Mouse (Mus musculus): Measurements from ENCODE around the gene Casp8.
"Not testable (repeated sequence)": the region's sequence is repeated elsewhere in the genome, so short reads cannot be mapped to it uniquely, and the experiment has no call there.

Gene Casp8

DNA sequence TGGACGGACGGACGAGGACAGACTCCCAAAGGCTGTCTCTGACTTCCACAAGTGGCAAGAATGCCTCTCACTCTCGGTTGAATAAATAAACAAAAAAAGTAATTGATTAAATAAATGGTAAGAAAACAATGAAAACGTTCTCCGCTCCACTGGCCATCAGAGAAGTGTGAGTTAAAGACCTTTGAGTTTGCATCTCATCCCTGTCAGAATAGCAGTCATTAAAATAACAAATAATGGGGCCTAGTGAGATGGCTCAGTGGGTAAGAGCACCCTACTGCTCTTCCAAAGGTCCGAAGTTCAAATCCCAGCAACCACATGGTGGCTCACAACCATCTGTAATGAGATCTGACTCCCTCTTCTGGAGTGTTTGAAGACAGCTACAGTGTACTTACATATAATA, 5.5 kb downstream of the Casp8 start:
- not testable (repeated sequence) for DNase-seq (ENCODE audit: low read depth, low spot score)

DNA sequence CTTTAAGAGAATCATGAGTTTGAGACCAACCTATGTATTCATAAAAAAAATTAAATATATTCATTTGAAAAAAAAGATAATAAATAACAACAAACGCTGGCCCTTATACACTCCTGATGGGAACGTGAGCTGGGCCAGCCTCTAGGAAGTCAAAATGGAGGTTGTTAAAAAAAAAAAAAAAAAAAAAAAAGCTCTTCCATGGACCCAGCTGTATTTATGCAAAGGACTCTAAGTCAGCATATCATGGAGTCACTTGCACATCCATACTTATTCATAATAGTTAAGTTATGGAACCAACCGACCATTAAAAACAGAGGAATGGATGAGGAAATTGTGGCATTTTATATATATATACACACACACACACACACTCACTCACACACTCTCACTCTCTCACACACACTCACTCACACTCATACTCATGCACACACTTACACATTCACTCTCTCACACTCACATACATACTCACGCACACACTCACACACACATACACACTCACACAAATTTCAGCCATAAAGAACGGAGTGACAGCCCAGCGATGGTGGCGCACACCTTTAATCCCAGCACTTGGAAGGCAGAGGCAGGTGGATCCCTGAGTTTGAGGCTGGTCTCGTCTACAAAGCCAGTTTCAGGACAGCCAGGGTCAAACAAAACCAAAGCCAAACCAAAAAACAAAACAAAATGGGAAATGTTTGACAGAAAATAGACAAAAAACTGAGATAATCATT, 6.5 kb downstream of the Casp8 start:
- no peak for DNase-seq (ENCODE audit: low read depth, low spot score)

DNA sequence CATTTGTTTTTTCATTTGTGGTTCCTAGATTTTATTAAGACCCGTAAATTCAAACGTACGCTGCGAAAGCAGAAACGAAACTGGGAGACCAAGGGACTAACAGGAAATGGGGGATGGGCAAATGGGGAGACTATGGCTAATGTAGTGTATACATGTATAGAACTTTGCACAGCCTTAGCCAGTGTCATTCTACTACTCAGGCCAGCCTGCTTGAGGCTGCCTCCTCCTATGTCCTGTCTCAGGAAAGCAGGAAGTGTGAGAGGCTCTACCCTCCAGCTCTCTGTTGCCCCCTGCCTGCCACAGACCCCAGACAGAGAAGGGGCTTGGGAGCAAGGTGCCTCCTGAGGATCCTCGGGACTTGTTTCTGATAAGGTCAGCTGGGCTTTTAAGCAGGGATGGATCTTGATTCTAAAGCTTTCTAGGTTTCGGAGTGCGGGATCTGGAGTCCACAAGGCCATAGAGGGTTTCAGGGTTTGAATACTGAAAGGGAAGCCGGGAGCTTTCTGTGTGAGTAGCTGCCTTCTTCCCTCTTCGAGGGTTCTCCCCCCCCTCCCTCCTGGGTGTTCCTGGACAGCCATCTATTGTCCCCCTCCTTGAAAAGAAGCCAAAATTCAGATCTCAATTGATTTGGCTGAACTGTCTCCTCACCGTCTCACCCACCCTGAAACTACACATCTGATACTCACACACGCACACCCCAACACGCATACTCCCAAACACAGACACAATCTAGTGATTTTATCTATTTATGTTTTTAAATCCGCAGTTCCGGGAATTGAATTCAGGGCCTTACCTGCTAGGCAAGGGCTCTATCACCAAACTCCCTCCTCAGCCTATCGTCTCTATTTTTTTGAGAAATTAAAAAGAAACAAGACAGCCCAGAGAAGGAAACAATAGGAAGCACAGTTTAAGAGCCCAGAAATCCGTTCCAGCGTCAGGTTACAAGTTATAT, 7.4 kb downstream of the Casp8 start:
- DNase-seq (ENCODE audit: low read depth, low spot score), result no peak

DNA sequence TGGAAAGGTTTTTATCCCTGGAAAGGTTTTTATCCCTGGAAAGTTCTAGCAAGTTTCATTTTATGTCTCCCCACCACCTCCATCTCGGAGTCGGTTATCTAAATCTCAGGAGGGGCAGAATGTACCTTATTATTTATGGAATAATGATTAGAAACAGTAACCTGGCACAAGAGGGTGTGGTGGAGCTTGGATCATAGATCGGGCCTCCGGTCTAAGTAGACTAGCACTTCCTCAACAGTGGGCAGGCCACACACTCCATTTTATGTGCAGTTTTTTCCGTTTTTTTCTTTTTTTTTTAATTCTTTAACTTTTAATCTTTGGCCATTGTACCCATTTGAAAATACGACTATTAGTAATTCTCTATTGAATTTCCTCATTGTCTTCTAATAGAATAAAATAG, 8.4 kb downstream of the Casp8 start:
- DNase-seq (ENCODE audit: low read depth, low spot score), result no peak

DNA sequence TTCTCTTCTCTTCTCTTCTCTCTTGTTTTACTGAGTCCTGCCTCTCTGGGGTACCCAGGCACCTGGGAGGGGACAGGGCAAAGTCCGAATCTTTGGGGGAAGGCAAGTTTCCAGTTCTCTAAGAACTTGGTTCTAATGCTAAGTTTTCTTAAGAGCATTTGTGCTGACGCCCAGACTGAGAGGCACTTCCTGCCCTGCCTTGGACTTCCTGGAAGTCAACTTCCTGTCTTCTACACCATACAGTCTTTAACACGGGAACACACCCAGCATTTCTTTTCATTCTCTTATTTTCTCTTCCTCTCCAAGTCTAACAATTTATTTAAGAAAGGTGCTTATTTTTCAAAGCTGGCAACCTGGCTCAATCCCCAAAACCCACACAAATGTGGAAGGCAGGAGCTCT, 11.5 kb downstream of the Casp8 start:
- no peak for DNase-seq (ENCODE audit: low read depth, low spot score)

DNA sequence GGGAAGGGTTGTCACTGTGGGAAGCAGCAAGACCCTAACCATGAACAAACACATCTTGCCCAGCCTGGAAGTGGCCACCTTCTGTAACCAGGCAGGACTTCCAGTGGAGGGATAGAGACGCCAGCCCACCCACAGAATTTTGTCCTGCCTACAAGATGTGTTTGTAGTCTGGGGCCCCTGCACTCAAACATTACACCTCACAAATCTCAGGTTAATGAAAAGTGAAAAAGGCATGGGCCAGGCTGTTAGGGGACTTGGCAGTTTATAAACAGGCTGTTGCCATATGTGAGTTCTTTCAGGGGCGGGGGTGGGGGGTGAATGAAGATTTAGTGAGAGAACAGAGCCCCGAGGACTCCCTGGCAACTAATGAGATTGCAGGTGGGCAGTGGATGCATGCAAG, 31.1 kb downstream of the Casp8 start:
- DNase-seq (ENCODE audit: low read depth, low spot score), result no peak

DNA sequence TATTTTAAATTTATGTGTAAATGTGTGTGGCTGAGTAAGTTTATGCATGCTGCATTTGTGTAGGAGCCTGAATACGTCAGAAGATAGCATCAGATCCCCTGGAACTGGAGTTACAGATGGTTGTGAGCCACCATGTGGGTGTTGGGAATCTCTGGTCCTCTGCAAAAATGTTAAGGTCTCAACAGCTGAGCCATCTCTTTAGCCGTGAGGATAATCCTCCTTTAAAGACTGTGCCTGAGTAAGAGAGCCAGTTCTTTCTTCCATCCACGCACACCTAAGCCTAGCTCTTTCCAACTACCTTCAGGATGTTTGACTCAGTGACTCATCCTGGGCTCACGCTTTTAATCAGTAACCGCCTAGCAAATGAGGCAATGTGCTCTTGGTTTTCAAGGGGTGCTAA, 35.6 kb downstream of the Casp8 start:
- peak; percentile 57 for DNase-seq (ENCODE audit: low read depth, low spot score)

DNA sequence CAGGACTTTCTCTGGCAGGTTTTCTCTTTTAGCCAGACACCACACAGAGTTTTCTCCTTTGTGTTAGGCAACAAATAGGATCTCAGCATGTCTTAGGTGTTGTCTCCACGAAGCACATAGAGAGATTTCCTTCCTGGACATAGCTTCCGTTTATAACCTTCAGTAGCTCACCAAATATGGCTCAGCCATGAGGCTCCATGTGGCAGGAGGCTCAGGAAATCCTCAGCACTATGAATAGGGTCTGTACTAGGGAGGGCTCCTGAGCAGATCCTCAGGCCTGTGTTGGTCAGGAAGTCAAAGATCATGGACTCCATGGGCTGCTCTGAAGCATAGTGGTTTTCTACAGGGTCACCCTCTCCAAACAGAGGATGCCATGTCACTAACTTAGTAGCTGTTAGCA, 37.0 kb downstream of the Casp8 start:
- no peak for DNase-seq (ENCODE audit: low read depth, low spot score)

DNA sequence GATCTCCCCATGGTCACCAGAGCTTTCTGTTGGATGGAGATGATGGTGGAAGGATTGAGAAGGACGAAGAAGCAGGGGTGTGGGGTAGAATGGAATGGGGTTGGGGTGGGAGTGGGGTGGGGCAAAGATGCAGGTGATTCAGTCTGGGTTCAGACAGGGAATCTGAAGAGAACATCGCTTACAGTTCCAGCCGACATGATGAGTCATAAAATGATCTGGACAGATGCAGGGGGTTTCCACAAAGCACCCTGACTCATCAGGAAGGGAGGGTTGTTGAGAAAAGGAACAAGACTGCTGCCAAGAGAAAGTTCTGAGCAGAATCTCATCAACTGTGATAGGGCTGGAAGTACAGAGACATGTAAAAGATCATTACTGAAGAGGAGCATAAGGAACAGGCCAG, 61.6 kb downstream of the Casp8 start:
- peak; percentile 9 for DNase-seq (ENCODE audit: low read depth, low spot score)

DNA sequence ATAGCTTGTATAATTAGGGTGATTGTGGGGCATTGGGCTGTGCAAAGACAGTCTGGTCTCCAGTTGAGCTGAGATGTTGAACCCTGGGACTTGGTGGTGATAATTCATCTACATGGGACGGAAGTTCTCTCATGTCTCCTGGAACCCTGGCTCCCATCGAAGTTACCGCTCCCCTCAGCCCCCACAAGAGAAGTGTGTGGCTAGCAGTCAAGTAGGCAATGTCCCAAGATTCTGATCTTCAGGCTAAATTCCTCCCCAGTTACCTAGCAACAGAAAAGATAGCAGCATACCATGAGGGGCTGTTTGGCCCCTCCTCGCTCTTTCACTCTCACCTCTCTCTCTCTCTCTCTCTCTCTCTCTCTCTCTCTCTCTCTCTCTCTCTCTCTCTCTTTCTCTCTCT, 64.0 kb downstream of the Casp8 start:
- DNase-seq (ENCODE audit: low read depth, low spot score), result not testable (repeated sequence)

DNA sequence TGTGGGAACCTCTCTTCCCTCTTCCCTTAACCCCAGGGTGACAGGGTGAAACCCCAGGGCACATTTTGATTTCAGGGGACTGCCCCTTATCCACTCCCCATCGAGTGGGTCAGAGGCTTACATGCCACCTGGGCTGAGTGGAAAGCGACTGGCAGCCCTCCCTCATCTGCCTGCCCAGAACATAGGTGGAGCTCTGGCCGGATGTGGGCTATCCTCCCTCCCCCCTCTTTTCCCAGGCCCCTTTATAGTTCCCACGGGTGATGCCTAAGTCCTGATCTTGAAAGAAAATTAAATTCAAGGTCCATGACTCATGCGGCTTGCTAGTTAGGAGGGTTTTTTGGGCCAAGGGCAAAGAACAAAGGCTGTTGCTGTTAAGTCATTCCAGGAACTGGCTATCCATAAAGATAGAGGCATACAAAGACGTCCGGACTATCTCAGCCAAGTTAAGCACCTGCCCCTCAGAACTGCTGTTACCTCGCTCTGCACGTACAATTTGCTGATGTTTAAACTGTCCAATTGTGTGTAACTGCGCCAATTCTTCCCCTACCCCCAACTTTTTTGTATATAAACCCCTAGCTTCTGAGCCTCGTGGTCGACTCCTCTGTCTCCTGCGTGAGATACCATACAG, 64.7 kb downstream of the Casp8 start:
- not testable (repeated sequence) for DNase-seq (ENCODE audit: low read depth, low spot score)

DNA sequence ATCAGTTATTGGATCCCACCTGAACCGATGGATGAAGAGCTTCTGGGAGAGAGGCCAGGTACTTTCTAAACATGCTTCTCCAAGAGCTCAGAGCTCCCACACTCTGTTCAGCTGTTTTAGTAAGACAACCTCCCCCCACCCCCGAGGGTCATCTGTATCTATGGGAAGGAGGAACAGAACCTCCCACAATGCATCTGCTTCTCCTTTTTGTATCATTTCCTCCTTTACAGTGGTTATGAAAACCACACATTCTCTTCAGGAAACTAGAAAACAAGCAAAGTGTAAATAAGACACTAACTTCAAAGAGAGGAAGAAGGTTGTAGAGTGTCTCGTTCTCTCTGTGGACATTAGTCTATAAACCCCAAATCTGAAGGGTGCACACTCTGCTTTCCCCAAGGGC, 65.4 kb downstream of the Casp8 start:
- not testable (repeated sequence) for DNase-seq (ENCODE audit: low read depth, low spot score)

DNA sequence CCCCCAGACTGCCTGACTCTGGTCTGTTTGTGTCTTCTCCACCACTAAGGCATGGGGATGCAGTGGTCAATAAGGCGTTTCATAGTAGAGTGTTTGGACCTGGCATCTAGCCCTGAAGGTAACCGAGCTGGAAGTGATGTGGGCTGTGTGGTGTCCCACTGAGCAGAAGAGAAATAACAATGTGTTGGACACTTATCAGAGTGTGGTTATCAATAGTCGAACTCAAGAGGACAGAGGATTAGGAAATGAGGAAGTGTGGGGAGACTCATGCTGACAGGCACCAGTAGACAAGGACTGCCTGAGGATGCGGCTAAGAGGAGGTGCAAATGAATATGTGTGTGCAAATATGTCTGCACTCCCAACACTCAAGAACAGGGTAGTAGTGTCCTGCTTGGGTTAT, 81.3 kb downstream of the Casp8 start:
- DNase-seq (ENCODE audit: low read depth, low spot score), result not testable (repeated sequence)

DNA sequence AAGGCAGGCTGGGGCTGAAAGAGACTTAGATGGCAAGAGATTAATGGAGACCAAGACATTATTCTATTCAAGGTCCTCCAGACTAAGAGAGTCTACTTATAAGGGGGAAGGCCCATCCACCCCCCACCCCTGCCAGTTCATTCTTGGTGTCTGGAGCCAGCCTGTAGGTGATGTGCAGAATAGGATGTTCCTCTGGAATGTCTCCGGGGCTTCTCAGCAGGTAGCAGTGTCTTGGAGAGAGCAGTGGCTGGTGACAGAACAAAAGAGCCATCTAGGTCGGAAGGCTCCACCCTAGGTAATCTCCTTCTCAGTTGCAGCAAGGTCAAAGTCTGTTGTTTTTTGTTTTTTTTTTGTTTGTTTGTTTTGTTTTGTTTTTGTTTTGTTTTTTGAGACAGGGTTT, 84.1 kb downstream of the Casp8 start:
- not testable (repeated sequence) for DNase-seq (ENCODE audit: low read depth, low spot score)

DNA sequence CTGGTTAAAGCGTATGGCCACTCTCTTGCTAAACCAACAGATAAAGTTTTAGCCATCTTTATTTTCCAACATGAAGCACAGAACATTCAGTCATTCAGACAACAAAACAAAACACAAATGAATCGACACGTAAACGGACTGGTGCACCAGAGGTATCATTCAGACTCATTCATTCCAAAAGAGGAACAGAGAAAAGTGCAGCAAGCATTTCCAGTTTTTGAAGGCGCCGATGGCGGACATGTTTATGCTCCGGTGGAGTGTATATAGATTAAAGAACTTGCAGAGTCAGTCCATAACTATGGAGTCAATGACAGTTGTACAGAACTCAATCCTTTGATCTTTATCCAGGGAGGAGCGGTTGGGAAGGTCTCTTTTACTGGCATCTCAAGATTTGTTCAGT, 88.1 kb downstream of the Casp8 start:
- not testable (repeated sequence) for DNase-seq (ENCODE audit: low read depth, low spot score)

DNA sequence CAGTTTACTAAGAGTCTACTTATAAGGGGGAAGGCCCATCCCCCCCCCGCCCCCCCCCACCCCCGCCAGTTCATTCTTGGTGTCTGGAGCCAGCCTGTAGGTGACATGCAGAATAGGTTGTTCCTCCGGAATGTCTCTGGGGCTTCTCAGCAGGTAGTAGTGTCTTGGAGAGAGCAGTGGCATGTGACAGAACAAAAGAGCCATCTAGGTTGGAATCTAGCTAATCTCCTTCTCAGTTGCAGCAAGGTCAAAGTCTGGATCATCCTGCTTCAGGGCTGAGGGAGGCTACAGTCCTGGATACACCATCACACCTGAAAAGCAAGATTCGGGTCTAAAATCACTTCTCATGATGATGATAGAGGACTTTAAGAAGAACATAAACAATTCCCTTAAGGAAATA, 90.5 kb downstream of the Casp8 start:
- DNase-seq (ENCODE audit: low read depth, low spot score), result no peak

DNA sequence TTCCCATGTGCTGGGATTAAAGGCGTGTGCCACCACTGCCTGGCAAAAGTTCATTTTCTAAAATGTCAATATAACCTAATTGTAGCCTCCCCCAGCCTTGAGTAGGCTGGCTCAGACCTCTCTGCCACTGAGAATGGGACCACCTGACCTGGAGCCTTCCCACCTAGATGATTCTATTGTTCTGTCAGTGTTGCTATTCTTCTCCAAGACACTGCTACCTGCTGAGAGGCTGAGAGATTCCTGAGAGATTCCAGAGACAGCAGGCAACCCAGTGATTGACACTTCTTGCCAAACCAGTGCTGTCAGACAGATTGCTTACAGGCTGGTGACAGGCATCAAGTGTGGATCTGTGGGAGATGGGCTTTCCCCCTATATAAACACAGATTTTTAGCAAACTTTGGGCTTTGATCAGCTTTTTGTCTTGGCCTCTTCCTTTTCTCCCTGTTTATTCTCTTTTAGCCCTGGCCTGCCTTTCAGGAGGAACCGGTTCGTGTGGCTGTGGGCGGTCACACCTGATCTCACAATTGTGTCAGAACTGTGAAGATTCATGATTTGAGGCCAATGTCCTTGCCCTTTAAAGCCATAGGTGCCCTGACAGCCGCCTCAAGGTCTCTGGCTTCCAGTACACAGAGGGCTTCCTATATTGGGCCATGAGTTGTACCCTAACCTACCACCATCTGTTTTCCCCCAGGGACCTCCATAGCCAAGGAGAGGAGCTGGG, 94.8 kb downstream of the Casp8 start:
- DNase-seq (ENCODE audit: low read depth, low spot score), result no peak

DNA sequence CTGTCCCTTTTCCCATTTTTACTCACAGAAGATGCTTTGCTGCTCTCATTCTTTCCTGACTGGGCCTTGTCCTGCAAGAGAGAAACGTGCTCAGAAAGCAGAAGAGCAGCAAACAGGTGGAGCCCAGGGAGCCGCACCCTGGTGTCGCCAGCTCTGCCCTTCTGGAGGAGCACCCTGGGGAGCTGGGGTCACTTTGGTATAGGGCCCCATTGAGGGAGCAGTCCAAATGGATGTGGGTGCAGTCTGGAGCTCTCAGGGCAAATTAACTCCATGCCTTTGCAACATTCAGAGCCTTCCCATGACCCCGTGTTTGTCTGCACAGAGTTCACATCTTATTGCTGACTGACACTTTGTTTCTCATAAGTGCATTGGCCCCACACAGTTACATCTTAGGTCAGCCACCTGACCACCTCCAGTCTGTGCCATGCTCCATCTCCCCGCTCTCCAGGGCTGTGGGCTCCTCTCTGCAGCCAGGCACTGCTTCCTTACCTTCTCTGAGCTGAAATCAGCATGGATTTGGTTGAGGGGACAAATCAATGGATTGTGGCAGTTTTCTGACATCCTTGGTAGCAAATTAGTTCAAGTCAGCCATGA, 95.6 kb downstream of the Casp8 start:
- not testable (repeated sequence) for DNase-seq (ENCODE audit: low read depth, low spot score)

DNA sequence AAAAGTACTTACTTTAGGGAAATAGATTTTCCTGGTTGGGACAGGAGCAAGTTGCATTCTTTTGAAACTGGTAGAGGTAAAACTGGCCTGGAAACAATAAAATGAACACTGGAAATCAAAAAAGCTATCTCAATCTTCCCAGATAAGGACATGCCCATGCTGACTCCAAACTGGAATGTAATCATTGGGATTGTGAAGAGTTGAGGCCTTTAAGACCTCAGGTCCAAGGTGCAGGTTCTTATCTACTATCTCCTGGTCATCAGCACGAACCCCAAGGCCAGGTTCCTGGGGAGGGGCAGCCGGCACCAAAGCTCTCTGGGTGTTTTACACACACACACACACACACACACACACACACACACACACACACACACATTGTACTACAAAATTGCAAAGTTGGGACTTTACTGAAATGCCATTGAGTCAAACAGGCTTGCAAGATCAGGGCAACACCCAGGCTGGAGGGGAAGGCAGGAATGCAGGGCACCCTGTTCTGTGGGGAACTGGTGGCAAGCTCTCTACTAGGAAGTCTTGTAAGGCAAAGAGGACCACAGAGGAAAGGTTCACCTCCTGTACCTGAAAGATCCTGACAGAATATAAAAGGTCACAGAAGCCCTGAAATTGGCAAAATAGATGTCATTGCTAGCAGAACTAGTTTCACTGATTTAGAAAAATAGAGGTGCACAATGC, 96.5 kb downstream of the Casp8 start:
- DNase-seq (ENCODE audit: low read depth, low spot score), result not testable (repeated sequence)

DNA sequence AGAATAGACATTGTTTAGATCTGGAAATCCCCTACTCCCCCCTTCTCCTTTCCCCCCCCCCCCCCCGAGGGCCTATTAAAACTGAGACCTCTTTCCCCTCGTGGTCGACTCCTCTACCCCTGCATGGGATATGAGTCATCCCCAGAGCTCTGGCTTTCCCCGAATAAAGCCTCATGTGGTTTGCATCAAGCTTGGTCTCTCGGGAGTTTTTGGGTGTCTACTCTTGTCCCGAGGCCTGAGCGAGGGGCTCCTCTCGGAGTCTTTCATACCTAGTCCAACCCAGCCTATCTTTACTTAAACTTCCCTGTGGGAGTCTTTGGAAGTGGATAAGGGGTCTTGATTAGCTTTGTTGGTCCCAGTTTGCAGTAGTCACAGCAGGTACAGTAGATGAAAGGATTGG, 97.2 kb downstream of the Casp8 start:
- not testable (repeated sequence) for DNase-seq (ENCODE audit: low read depth, low spot score)

Data from telencephalon, adult 2 months (tissue).